Mouse (Mus musculus) stomach, postnatal 0 days (tissue): Measurements from ENCODE around the gene Axl.

Experiments used
- CTCF ChIP-seq: IDR thresholded peaks from 2 replicates; pipeline ENCODE4 v1.5.1; 2016; ENCODE audit warnings: antibody characterized with exemption, low read depth, mild to moderate bottlenecking, moderate library complexity
- EP300 ChIP-seq: optimal IDR thresholded peaks from 2 replicates; pipeline ENCODE3; 2016; ENCODE audit warnings: antibody characterized with exemption

DNA sequence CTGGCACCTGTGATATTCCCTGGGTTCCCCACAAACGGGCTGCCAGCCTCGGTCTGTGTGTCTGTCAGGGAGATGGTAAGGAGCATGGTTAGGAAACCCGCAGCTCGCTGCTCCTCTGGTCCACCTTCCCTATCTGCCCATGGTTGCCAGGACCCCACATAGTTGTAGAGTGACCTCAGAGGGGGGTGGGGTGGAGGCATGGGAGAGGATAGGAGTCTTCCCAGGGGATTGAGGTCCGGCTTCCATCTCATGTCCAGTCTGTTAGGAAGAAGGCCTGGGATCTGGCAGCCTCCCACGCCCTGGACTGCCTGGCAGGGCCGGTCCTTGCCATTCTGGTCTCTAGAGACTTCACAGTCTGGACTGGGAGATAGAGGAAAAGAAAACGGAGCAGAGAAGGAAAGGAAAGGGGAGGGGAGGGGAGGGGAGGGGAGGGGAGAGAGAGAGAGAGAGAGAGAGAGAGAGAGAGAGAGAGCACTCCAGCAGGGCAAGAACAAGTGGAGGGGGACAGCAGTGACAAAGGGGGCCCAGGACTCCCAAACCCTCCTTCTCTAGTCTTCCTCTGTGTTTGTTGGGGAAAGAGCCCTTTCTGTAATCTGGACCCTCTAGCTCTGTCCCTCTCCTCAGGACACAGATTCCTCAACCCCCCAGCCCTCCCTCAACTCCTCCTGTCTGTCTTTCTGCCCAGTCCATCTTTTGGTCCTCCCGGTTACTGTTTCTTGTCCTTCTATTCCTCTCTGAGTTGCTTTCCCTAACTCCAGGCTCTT, 867 bp downstream of the Axl start:
- no peak for TF ChIP-seq CTCF
- no peak for TF ChIP-seq EP300
